Mouse (Mus musculus): ENCODE data around the gene Tigd4. TPM values are rescaled to one million over a fixed set of nuclear protein-coding genes. Genes with fewer than 3 reads are reported as not detected.
A peak's percentile ranks its signal among the peaks of the same experiment; 100 is the strongest.

The Tigd4 gene
- polyA plus RNA-seq, 1 experiment from 2014 or later: not detected

GRCm38 (mm10) chr3:84598756-84599155 is 5.4 kb downstream of the Tigd4 start:
- Histone ChIP-seq H3K4me2 (no peak overlapping the region), H3K4me1 (replicated peaks; ENCODE audit: control insufficient read depth, insufficient read depth, low read length) (peaks cover 4% of the 10 kb centered on the region; the same call in 1 of the 2 replicates), H3K36me3 (ENCODE audit: control insufficient read depth, insufficient read depth, low read length) (no peaks in the 10 kb centered on the region), H3K9me3 (ENCODE audit: control insufficient read depth, low read length) (no peaks in the 10 kb centered on the region), H3K27ac (ENCODE audit: low read depth, low read length) (no peak overlapping the region), H3K4me3 (ENCODE audit: low read depth, low read length) (no peak overlapping the region), H3K9ac (ENCODE audit: low read depth, low read length) (no peak overlapping the region), H3K27me3 (replicated peaks; ENCODE audit: control insufficient read depth, insufficient read depth, low read length) (peaks cover 16% of the 10 kb centered on the region)
- ATAC-seq (replicated peaks; ENCODE audit: low FRiP score): no peak
- WGBS: 73% methylated on average over 6 of the region's 6 CpGs
- DNase-seq (ENCODE audit: low spot score): no peak

DNA sequence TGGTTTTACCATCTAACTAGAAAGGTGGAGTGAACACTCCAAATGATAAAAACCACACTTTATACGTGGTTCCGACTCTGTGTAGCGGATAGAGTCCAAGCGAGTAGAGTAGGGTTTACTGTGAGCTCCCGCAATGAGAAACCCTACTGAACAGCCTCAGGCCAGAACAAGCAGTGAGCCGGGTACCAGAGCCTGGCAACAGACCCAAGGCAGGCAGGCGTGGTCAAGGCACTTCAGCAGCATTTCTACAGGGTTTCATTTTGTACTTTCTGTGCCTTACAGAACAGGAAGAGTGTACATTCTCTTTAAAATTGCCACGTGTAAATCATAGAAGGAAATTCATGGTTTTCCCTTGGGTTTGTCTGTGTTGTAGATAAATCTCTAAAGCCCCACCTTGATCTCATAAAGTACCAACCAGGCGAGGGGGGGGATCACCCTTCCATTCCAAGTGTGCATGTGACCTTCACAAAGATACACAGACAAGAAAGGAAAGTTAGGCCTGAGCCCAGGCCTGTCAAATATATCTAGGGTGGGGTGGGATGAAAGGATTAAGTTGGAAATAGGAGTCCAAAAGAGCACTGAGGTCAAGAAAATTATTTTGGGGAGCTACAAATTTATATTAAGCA is 8.6 kb downstream of the Tigd4 start:
- H3K9me3 ChIP-seq (ENCODE audit: control insufficient read depth, low read length): no peaks in the 10 kb centered on the region
- ATAC-seq (replicated peaks; ENCODE audit: low FRiP score): no peak
- 80% methylated on average over 9 of the region's 9 CpGs for WGBS
- H3K9ac ChIP-seq (ENCODE audit: low read depth, low read length): no peak overlapping the region
- no peak overlapping the region for H3K27ac ChIP-seq (ENCODE audit: low read depth, low read length)
- DNase-seq (ENCODE audit: low spot score): no peak
- no peak overlapping the region for H3K4me3 ChIP-seq (ENCODE audit: low read depth, low read length)
- no peaks in the 10 kb centered on the region for H3K36me3 ChIP-seq (ENCODE audit: control insufficient read depth, insufficient read depth, low read length)
- H3K4me2 ChIP-seq: no peak overlapping the region
- H3K4me1 ChIP-seq (replicated peaks; ENCODE audit: control insufficient read depth, insufficient read depth, low read length): peaks cover 7% of the 10 kb centered on the region; the same call in 1 of the 2 replicates
- no peaks in the 10 kb centered on the region; the same call in 1 of the 2 replicates for H3K27me3 ChIP-seq (replicated peaks; ENCODE audit: control insufficient read depth, insufficient read depth, low read length)

GRCm38 (mm10) chr3:84602759-84603158 is 9.4 kb downstream of the Tigd4 start:
- H3K36me3 ChIP-seq (ENCODE audit: control insufficient read depth, insufficient read depth, low read length): no peaks in the 10 kb centered on the region
- H3K4me2 ChIP-seq: no peak overlapping the region
- H3K9ac ChIP-seq (ENCODE audit: low read depth, low read length): no peak overlapping the region
- DNase-seq (ENCODE audit: low spot score) (no peak), ATAC-seq (replicated peaks; ENCODE audit: low FRiP score) (no peak)
- no peaks in the 10 kb centered on the region for H3K27me3 ChIP-seq (replicated peaks; ENCODE audit: control insufficient read depth, insufficient read depth, low read length)
- H3K9me3 ChIP-seq (ENCODE audit: control insufficient read depth, low read length): no peaks in the 10 kb centered on the region
- H3K4me3 ChIP-seq (ENCODE audit: low read depth, low read length): no peak overlapping the region
- no peak overlapping the region for H3K27ac ChIP-seq (ENCODE audit: low read depth, low read length)
- WGBS: 78% methylated on average over 2 of the region's 2 CpGs
- H3K4me1 ChIP-seq (replicated peaks; ENCODE audit: control insufficient read depth, insufficient read depth, low read length): peaks cover 7% of the 10 kb centered on the region; the same call in 1 of the 2 replicates

DNA sequence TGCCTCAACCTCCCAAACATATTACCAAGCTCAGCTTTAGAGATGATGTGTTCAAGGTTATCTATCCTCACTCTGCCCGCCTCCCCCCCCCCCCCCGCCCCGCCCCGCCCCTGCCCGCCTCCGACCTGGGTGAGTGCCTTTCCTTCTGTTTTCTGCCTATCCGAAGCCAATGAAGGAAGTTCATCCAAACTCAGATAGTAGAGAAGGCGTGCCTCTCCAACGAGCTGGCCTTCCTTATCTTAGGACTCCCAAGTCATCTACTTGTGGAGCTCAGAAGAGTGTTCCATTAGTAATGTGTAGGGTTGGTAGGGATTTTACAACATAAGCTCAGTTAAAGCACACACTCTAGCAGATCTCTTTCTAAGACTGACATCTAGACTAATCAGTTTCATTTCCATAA is 9.8 kb downstream of the Tigd4 start:
- Histone ChIP-seq H3K4me2 (no peak overlapping the region), H3K4me1 (replicated peaks; ENCODE audit: control insufficient read depth, insufficient read depth, low read length) (peaks cover 7% of the 10 kb centered on the region; the same call in 1 of the 2 replicates), H3K27me3 (replicated peaks; ENCODE audit: control insufficient read depth, insufficient read depth, low read length) (no peaks in the 10 kb centered on the region), H3K4me3 (ENCODE audit: low read depth, low read length) (no peak overlapping the region), H3K27ac (ENCODE audit: low read depth, low read length) (no peak overlapping the region), H3K36me3 (ENCODE audit: control insufficient read depth, insufficient read depth, low read length) (no peaks in the 10 kb centered on the region), H3K9ac (ENCODE audit: low read depth, low read length) (no peak overlapping the region), H3K9me3 (ENCODE audit: control insufficient read depth, low read length) (no peaks in the 10 kb centered on the region)
- 40% methylated on average over 8 of the region's 9 CpGs for WGBS
- no peak for DNase-seq (ENCODE audit: low spot score)
- ATAC-seq (replicated peaks; ENCODE audit: low FRiP score): peak; percentile 58

- DNase-seq (ENCODE audit: low spot score) (no peak), ATAC-seq (replicated peaks; ENCODE audit: low FRiP score) (no peak)
- H3K4me1 ChIP-seq (replicated peaks; ENCODE audit: control insufficient read depth, insufficient read depth, low read length): no peaks in the 10 kb centered on the region
- 78% methylated on average over 9 of the region's 9 CpGs for WGBS
- H3K9ac ChIP-seq (ENCODE audit: low read depth, low read length): no peak overlapping the region
- H3K36me3 ChIP-seq (ENCODE audit: control insufficient read depth, insufficient read depth, low read length): no peaks in the 10 kb centered on the region
- no peak overlapping the region for H3K27ac ChIP-seq (ENCODE audit: low read depth, low read length)
- H3K4me2 ChIP-seq: no peak overlapping the region
- H3K9me3 ChIP-seq (ENCODE audit: control insufficient read depth, low read length): no peaks in the 10 kb centered on the region
- no peak overlapping the region for H3K4me3 ChIP-seq (ENCODE audit: low read depth, low read length)
- no peaks in the 10 kb centered on the region for H3K27me3 ChIP-seq (replicated peaks; ENCODE audit: control insufficient read depth, insufficient read depth, low read length)
Observed at GRCm38 (mm10) chr3:84610183-84610710, 16.9 kb downstream of the Tigd4 start.

DNA sequence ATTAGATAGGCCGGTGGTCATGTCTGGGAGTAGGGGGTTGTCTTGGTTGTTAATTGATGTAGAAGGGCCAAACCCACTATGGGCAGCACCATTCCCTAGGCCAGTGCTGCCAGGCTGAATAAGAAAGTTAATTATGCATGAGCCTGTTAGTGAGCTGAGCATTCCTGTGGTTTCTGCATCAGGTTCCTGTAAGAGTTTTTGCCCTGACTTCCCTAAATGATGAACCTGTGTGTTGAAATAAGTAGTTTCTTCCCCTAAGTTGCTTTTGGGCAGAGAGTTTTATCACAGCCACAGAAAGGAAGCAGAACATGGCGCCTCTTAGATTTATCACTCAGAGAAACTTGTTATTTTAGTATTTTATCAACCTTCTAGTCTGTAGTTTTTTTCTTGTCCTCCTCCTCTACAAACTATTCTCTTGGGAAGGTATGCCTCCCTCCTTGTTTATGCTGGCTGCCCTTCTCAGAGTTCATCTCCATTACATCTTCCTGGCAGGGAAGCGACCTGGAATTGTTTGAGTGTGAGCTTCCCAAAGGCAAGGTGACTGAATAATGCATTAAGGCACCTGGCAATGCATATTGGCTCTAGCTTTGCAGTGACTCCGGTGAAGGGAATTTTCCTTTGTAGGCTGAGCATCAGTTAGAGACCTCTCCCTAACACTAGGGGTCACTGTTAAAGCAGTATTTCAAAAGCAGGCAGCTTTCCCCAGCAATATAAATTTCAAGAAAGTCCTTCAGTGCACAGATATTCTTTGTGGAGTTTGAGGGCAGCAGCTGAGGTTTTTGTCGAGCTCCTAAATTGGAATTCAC is 21.9 kb downstream of the Tigd4 start:
- Histone ChIP-seq H3K9ac (ENCODE audit: low read depth, low read length) (no peak overlapping the region), H3K4me2 (no peak overlapping the region), H3K9me3 (ENCODE audit: control insufficient read depth, low read length) (no peaks in the 10 kb centered on the region), H3K36me3 (ENCODE audit: control insufficient read depth, insufficient read depth, low read length) (no peaks in the 10 kb centered on the region), H3K4me1 (replicated peaks; ENCODE audit: control insufficient read depth, insufficient read depth, low read length) (no peaks in the 10 kb centered on the region), H3K4me3 (ENCODE audit: low read depth, low read length) (no peak overlapping the region), H3K27me3 (replicated peaks; ENCODE audit: control insufficient read depth, insufficient read depth, low read length) (no peaks in the 10 kb centered on the region), H3K27ac (ENCODE audit: low read depth, low read length) (no peak overlapping the region)
- DNase-seq (ENCODE audit: low spot score) (no peak), ATAC-seq (replicated peaks; ENCODE audit: low FRiP score) (no peak)
- 20% methylated on average over 5 of the region's 5 CpGs for WGBS

- no peak overlapping the region for H3K27ac ChIP-seq (ENCODE audit: low read depth, low read length)
- no peak overlapping the region for H3K4me2 ChIP-seq
- no peak for ATAC-seq (replicated peaks; ENCODE audit: low FRiP score)
- H3K4me1 ChIP-seq (replicated peaks; ENCODE audit: control insufficient read depth, insufficient read depth, low read length): no peaks in the 10 kb centered on the region
- no peaks in the 10 kb centered on the region for H3K9me3 ChIP-seq (ENCODE audit: control insufficient read depth, low read length)
- no peaks in the 10 kb centered on the region for H3K36me3 ChIP-seq (ENCODE audit: control insufficient read depth, insufficient read depth, low read length)
- H3K27me3 ChIP-seq (replicated peaks; ENCODE audit: control insufficient read depth, insufficient read depth, low read length): no peaks in the 10 kb centered on the region
- no peak for DNase-seq (ENCODE audit: low spot score)
- no peak overlapping the region for H3K4me3 ChIP-seq (ENCODE audit: low read depth, low read length)
- no peak overlapping the region for H3K9ac ChIP-seq (ENCODE audit: low read depth, low read length)
- 48% methylated on average over 7 of the region's 7 CpGs for WGBS
Observed at GRCm38 (mm10) chr3:84615856-84616225, 22.5 kb downstream of the Tigd4 start.

- H3K27ac ChIP-seq (ENCODE audit: low read depth, low read length): no peak overlapping the region
- ATAC-seq (replicated peaks; ENCODE audit: low FRiP score) (no peak), DNase-seq (ENCODE audit: low spot score) (no peak)
- H3K27me3 ChIP-seq (replicated peaks; ENCODE audit: control insufficient read depth, insufficient read depth, low read length): no peaks in the 10 kb centered on the region
- H3K9ac ChIP-seq (ENCODE audit: low read depth, low read length): no peak overlapping the region
- H3K4me2 ChIP-seq: no peak overlapping the region
- no peaks in the 10 kb centered on the region for H3K4me1 ChIP-seq (replicated peaks; ENCODE audit: control insufficient read depth, insufficient read depth, low read length)
- H3K36me3 ChIP-seq (ENCODE audit: control insufficient read depth, insufficient read depth, low read length): no peaks in the 10 kb centered on the region
- H3K9me3 ChIP-seq (ENCODE audit: control insufficient read depth, low read length): no peaks in the 10 kb centered on the region
- H3K4me3 ChIP-seq (ENCODE audit: low read depth, low read length): no peak overlapping the region
- WGBS: 79% methylated on average over 2 of the region's 2 CpGs
Observed at GRCm38 (mm10) chr3:84618627-84619026, 25.3 kb downstream of the Tigd4 start.
